Mouse (Mus musculus): ENCODE results near the gene Usp39.

Gene Usp39

DNA sequence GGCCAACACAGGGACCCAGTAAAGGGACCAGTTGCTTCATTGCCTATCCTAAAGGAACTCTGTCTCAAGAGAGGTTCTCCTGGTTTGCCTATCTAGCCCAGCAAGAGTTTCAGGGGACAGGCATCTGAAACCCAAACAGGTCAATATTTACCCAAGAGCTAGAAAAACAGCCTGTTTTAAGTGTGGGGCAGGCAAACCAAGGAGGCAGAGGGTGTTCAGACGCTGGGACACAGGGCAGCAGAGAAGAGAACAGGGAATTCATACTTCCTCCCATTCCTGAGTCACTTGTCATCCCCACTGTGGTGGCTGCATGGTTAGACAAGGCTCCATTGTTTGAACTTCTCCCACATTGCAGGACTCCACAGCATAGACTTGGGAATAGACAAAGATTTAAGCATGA is 26.6 kb upstream of the Usp39 start:
- no peak for DNase-seq (ENCODE audit: extremely low spot score)

DNA sequence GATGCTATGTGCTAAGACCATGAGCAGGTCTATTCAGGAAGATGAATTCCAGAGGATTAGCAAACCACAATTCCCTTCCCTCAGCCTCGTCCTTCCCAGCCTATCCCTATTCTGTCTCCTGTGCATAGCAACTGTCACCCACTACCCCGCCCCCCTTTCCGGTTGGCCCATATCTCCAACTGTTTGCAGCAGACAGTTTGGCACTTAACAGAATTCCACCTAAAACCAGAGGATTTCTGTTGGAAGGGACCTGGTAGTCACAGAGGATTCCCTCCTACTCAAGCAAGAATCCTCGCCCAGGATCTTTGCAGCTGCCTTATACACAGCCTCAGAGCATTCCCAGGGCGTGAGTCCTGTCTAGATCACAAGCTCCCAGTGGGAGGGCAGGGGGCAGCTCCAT is 26.2 kb upstream of the Usp39 start:
- no peak for DNase-seq (ENCODE audit: extremely low spot score)

GRCm38 (mm10) chr6:72370091-72370490 is 25.1 kb upstream of the Usp39 start:
- no peak for DNase-seq (ENCODE audit: extremely low spot score)

DNA sequence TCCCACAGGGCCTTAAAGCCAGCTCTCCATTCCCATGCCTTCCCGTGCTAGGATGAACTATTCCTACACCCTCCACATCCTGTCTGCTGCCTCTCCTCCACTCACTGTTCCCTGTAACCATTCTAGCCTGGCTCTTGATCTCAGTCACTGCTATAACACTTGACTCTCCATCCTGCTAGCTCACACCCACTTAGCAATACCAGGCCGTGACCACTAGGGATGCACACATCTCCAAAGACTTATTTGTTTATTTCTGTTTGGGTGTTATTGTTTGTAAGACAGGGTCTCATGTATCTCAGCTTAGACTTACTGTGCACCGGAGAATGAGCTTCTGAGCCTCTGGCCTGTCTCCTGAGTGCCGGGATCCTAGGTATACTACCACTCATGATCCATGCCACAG is 24.6 kb upstream of the Usp39 start:
- no peak for DNase-seq (ENCODE audit: extremely low spot score)

- DNase-seq (ENCODE audit: extremely low spot score), result no peak
These were observed 22.5 kb upstream of the Usp39 start for GRCm38 (mm10) chr6:72367460-72367974.

DNA sequence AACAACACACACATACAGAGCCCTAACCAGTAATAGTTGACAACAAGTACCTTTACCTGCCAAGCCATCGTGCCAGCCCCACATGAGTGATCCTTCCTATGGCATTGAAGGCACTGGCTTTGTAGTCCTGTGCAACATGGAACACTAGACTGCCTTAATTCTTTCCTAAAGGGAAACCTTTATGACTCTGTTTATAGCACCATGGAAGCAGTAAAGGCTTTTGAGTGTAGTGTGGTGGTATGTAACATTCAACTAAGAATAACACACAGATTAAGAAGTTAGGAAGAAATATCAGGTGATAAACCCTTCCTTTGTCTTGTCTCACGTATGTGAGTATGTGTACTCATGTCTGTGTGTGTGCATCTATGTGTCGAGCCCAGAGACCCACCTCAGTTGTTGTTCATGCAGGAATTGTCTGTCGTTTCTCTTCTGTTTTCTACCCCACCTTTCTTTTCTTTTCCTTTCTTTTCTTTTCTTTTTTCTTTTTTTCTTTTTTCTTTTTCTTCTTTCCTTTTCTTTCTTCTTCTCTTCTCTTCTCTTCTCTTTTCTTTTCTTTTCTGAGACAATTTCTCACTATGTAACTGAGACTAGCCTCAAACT is 22.0 kb upstream of the Usp39 start, which contains the start of gene Rnf181:
Gene Rnf181 (minus strand): TSS at position 113 of the 600 bp plus-strand sequence.
- no peak for DNase-seq (ENCODE audit: extremely low spot score)

DNA sequence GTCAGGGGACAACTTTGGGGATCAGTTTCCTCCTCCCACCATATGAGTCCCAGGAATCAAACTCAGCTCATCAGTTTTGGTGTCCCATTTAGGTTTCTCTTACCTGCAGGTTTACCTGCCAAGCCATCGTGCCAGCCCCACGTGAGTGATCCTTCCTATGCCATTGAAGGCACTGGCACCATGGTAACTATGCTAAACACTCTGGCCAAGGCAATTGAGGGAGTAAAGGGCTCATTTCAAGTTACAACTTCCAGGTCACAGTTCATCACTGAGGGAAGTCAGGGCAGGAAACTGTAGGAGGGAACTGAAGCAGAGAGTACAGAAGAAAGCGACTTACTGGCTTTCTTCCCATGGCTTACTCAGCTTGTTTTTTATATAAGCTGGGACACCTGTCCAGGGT is 21.3 kb upstream of the Usp39 start:
- no peak for DNase-seq (ENCODE audit: extremely low spot score)

- no peak for DNase-seq (ENCODE audit: extremely low spot score)
These were observed 20.0 kb upstream of the Usp39 start for GRCm38 (mm10) chr6:72364985-72365384.

DNA sequence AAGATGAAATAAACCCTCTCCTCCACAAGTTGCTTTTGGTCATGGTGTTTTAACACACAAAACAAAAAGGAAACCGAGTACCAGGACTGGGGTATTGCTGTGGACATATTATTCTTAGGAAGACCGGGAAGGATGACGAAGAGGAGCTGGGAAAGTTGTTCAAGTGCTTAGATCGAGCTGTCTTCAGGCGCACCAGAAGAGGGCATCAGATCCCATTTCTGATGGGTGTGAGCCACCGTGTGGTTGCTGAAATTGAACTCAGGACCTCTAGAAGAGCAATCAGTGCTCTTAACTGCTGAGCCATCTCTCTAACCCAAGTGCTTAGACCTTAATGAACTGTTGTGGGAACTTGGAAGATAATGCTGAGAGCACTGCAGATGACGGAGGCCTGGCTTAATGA is 19.0 kb upstream of the Usp39 start:
- DNase-seq (ENCODE audit: extremely low spot score), result no peak

DNA sequence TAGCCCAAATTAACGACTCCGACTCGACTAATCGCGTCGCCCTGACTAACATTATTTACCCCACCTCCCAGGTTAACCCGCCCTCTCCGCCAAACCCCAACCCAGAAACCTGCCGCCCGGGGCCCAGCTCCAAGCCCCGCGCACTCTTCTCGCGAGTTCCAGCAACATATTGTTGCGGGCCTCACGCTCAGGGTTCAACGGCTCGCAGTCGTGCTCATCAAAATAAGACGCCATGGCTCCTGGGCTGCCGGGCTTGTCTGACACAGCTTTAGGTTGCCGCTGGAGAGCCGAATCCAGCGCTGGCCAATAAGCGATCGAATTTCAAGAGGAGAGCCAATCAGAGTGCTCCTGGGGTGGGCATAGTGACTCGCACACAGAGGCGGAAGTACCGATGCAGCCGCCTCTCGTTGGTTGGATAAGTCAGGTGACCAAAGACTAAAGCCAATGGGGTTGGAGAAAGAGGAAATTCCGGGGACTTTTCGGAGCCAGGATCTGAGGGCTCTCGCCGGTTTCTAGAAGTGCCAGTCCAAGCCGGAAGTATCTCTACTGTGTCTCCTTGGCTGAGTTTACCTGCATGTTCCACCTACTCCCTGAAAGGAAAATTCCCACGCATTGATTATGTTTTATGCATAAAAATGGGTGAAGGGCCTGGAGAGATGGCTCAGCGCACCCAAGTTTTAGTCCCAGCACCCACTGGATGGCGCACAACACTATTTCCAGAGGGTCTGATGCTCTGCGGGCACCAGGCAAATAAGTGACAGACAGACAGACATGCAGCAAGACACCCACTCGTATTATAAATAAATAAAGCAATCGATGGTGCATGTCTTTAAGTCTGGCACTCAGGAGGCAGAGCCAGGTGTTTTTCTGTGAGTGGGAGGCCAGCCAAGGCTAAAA is 17.4 kb upstream of the Usp39 start:
- peak; percentile 94 for DNase-seq (ENCODE audit: extremely low spot score)

DNA sequence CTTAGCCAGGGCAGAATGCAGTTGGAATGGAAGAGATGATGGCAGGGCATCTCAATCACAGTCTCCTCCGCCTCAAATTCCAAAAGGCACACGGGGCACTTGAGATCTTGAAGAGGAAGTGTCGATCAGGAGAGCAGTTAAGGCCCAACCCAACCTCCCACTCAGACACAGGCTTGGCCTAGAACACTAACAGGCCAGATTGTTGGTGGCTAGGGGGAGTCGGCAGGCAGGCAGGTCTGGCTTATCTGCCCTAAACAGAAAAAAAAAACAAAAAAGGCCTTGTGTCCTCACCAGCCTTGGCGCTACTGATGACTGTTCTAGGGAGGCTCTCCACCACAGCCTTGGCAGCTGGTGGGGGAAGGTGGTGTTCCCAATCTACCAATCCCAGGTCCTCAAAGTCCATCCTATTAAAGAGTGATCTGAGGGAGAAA is 16.2 kb upstream of the Usp39 start:
- no peak for DNase-seq (ENCODE audit: extremely low spot score)

- no peak for DNase-seq (ENCODE audit: extremely low spot score)
These were observed 15.6 kb upstream of the Usp39 start for GRCm38 (mm10) chr6:72360599-72360935.

- no peak for DNase-seq (ENCODE audit: extremely low spot score)
These were observed 15.1 kb upstream of the Usp39 start for GRCm38 (mm10) chr6:72359891-72360598.

DNA sequence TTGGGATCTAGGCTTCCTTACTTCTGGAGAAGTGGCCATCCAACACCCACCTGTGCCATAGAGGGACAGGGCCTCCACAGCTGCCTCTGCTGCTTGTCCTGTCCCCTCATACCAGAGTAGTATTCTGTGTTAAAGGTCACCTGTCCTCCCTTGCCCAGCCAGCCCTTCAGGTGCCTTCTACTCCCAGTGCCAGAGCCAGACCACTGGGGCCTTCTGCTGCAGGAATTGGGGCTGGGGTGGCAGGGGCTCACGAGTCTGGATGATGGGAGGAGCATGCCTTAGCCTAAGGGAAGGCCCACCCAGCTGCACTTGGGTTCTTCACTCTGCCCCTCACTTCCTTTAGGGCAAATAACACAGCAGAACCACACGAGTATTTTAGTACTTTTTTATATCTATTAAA is 14.4 kb upstream of the Usp39 start:
- no peak for DNase-seq (ENCODE audit: extremely low spot score)

GRCm38 (mm10) chr6:72358086-72358764 is 13.2 kb upstream of the Usp39 start:
- DNase-seq (ENCODE audit: extremely low spot score), result no peak

GRCm38 (mm10) chr6:72357164-72358079 is 12.4 kb upstream of the Usp39 start:
- DNase-seq (ENCODE audit: extremely low spot score), result no peak

- DNase-seq (ENCODE audit: extremely low spot score), result no peak
These were observed 11.1 kb upstream of the Usp39 start for GRCm38 (mm10) chr6:72356001-72356532.

- peak; percentile 82 for DNase-seq (ENCODE audit: extremely low spot score)
These were observed 10.3 kb upstream of the Usp39 start, which contains the start of gene Tmem150a for GRCm38 (mm10) chr6:72355066-72355911. TSS of gene Tmem150a (plus strand) at chr6:72355447.

DNA sequence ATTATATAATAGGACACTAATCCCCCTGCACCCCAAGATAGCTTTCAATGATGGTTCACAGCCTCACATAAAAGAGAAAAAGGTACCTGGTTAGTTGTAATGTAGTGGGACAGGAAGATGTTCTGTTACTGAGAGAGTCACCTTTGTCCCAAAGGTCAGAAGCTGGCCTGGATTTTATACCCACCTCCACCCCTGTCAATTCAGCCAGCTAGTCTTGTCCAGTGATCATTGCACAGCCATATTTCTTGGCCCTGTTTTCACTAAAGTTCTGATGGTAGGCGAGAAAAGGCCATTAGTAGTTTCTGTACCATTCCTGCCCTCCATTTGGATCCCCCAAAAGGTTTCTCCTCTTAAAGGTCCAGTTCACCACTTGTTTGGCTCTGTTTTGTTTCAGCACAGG is 9.0 kb upstream of the Usp39 start:
- DNase-seq (ENCODE audit: extremely low spot score), result no peak
